Mouse (Mus musculus) Muller cell, postnatal 12 days (primary cell): Measurements from ENCODE around the gene Angptl7.

Source experiments
- DNase-seq: peaks from one replicate; pipeline ENCODE4 v3.0.0-alpha.2; 2015; ENCODE audit errors: inconsistent ontology term

Angptl7 gene

GRCm38 (mm10) chr4:148495874-148496689 is 4.2 kb downstream of the Angptl7 start:
- no peak for DNase-seq

DNA sequence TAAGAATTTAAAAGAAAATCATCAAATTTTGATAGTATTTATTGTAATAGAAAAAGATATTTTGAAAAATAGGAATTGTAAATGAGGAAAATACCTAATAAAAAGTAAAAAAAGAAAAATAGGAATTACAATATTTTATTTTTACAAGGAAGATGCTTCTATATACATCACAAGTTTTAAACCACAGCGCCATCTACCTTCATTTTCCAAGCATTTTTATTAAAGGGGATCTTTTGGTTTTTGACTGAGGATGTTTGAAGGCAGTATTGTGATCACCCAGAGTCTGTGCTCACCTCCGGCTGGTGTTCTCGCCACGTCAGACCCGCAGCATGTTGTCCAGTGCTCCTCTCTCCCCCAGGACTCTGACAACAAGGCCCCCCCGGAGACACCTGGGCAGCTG is 5.1 kb downstream of the Angptl7 start:
- DNase-seq, result no peak

DNA sequence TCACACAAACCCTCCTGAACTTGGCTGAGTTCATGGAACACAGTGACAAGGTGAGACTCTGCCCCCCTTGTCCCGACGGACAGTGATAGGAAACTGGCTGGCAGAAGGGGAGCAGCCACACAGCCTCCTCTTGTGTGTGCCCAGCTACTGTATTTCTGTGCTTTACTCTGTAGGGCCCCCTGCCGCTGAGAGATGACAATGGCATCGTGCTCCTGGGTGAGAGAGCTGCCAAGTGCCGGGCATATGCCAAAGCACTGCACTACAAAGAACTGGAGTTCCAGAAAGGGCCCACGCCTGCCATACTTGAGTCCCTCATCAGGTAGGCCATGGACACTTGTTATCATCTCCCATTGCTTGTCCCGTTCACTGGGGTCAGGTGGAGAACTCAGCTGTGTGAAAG is 8.8 kb downstream of the Angptl7 start:
- no peak for DNase-seq

DNA sequence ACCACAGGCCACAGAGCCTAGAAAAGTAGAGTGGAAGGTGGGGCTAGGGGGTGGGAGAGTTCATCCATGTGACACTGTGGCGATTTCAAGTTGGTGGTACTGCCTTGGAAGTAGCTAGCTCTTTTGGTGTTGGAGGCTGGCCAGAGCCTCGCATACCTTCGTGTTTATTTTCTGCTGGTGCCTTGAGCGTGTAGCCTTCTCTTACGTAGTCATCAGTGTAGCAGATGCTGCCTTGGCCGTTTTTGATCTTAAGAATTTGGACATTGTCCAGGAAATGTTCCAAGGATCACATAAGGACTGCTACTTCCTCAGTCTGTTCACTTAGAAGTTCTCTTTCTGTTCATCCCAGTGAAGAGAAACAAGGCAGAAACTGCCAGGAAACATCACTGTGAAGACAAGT is 9.8 kb downstream of the Angptl7 start:
- no peak for DNase-seq

- DNase-seq, result no peak
Measured at GRCm38 (mm10) chr4:148487841-148488240, 12.4 kb downstream of the Angptl7 start.

- DNase-seq, result no peak
Measured at GRCm38 (mm10) chr4:148484511-148484910, 15.7 kb downstream of the Angptl7 start.

DNA sequence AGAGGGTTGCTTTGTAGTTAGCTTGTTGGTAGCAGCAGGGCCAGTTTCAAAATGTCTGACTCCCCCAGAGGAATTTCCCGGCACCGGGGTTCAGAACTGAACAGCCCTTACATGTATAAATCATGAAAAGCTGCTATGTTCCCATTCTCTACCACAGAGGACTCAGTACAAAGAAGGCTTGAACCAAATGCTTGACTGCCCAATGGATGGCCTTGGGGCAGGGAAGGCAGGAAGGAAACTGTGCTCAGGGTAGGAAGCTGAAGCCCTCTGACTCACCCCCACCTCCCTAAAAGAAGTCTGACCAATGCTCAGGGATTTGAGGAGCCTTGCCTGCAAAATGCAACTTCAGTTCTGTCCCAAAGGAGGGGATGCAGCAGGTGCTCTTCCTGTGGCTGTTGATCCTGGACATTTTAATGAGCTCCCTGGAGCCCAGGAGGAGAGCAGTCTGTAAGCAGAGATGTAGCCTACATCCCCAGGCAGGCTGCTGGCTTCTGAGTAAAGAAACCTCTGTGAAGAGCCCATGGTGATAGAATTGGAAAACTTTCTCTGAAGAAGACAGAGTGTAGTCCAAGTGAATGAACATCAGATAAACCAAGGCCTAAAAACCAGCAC is 18.6 kb downstream of the Angptl7 start:
- DNase-seq, result no peak

GRCm38 (mm10) chr4:148480245-148480644 is 20.0 kb downstream of the Angptl7 start:
- no peak for DNase-seq

- no peak for DNase-seq
Measured at GRCm38 (mm10) chr4:148473496-148473895, 26.8 kb downstream of the Angptl7 start.

DNA sequence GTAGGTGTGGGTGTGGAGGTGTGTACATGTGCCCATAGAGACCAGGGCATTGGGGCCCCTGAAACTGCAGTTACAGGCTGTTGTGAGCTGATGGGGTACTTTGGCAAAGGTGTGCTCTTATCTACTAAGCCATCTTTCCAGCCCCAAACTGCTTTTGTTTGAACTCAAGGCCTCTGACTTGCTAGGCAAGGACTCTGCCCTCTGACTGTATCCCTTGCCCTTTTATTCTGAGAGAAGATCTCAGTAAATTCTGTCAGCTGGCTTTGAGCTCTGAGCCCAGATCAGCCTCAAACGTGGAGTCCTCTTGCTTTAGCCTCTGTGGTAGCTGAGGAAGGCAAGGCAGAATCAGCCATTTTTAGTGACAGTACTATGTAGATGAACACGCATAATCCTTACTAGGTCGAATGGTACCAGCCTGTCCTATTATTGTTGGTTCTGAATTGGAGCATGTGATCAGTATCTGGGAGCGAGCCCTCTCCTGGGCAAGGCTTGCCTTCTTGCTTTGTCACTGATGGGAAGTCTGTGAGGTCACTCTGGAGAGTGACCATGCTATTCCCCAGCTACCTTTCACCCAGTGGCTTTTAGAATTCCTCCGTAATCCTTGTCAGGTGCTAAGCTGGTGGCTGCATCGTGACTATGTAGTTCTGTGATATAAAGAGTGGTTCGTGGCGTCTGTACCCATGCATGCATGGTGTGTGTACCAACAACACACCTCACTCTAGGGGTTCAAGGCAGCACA is 27.7 kb downstream of the Angptl7 start:
- no peak for DNase-seq

- no peak for DNase-seq
Measured at GRCm38 (mm10) chr4:148471363-148471806, 28.9 kb downstream of the Angptl7 start.

DNA sequence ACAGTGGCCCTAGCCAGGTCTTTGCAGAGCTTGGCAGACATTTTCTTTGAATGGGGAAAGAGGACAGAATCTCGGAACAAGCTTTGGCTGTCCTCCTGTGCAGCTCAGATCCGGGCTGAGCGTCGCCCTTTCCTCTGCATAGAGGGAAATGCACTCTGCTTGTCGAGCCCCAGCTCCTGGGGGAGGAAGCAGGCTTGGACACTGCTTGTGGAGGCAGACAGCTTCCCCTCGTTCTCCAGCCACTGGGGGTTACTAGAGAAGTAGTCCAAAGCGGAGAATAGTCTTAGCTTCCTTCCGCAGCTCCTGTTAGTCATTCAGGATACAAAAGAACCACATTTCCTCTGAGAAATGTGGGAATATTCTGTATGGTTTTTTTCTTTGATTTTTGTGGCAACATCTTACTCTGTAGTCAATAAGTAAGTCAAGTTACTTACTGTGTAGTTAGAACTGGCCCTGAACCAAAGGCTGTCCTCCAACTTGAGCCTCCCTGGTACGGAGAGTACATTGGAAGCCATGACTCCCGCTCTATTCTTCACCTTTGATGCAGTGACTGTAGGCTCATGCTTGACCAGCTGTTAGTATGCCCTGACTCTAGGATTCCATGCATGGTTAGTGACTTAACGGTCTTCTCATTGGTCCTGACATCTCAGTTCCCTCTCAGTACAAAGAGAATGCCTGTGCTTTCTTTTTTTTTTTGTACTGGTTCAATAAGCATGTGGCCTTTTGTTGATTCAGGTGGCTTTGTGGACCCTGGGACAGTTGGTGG is 30.6 kb downstream of the Angptl7 start:
- no peak for DNase-seq

DNA sequence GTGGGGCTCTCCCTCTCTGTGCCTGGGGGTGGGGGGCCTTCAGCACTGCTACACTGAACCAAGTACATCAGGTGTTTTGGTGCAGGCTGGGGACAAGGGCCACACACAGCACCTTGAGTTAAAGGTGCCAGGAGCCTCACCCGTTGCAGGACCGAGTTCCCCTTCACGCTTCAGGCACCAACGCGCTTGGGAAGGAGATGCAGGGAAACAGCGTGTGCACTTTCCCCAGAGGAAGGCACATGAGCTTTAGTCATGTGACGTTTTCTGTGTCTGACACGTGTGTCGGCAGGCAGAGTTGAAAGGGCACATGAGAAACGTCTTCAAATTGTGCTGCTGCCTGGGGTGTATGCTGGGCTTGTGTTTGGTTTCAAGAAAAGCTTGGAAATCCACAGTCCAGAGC is 31.9 kb downstream of the Angptl7 start:
- no peak for DNase-seq

- peak; percentile 22 for DNase-seq
Measured at GRCm38 (mm10) chr4:148466511-148467079, 33.7 kb downstream of the Angptl7 start.

DNA sequence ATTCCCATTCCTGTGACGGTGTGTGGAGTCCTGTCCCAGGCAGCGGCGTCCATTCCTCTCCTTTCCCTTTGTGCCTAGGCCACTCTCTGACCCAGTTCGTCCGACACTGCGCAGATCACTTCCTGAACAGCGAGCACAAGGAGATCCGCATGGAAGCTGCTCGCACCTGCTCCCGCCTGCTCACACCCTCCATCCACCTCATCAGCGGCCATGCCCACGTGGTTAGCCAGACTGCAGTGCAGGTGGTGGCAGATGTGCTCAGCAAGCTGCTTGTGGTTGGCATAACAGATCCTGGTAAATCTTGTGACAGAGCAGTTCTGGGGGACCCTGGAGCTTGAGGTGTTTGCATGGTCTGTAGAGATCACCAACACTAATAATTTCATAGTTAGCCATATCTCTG is 35.4 kb downstream of the Angptl7 start:
- no peak for DNase-seq

DNA sequence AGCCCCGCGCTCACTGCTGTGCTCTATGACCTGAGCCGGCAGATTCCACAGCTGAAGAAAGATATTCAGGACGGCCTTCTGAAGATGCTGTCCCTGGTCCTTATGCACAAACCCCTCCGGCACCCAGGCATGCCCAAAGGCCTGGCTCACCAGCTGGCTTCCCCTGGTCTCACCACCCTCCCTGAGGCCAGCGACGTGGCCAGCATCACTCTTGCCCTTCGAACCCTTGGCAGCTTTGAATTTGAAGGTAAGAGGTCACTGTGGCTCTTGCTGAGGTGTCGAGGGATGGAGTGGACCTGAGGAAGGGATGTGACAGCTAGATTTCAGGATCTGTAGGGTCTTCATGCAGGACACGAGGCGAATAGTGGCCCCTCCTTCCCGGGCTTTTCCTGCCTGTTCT is 36.0 kb downstream of the Angptl7 start:
- DNase-seq, result no peak

GRCm38 (mm10) chr4:148463208-148463960 is 36.9 kb downstream of the Angptl7 start:
- DNase-seq, result peak; percentile 26

DNA sequence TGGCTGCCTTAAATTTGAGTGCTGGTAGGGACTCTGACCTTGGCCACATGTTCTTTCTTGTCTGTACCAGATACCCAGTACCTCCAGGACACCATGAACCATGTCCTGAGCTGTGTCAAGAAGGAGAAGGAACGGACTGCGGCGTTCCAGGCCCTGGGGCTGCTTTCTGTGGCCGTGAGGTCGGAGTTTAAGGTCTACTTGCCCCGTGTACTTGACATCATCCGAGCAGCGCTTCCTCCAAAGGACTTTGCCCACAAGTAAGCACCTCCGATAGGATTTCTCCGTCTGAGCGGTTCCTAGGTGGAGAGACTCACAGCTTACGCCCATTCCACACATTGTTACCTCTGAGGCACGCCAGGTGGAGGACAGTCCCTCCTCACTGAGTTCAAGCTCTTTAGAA is 37.5 kb downstream of the Angptl7 start:
- no peak for DNase-seq

DNA sequence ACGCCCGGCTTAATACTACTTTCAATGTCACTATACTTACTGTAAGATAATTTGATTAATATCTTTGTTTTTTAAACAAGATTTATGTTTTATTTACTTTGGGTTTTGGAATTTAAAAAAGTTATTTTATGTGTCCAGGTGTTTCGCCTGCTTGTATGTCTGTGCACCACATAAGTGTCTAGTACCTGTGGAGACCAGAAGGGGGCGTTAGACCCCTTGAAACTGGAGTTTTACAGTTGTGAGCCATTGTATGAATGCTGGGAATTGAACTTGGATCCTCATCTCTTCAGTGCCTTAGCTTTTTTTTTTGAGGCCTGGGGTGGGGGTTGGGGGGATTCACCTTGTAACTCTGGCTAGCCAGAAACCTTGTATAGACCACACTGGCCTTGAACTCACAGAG is 38.5 kb downstream of the Angptl7 start:
- DNase-seq, result no peak

DNA sequence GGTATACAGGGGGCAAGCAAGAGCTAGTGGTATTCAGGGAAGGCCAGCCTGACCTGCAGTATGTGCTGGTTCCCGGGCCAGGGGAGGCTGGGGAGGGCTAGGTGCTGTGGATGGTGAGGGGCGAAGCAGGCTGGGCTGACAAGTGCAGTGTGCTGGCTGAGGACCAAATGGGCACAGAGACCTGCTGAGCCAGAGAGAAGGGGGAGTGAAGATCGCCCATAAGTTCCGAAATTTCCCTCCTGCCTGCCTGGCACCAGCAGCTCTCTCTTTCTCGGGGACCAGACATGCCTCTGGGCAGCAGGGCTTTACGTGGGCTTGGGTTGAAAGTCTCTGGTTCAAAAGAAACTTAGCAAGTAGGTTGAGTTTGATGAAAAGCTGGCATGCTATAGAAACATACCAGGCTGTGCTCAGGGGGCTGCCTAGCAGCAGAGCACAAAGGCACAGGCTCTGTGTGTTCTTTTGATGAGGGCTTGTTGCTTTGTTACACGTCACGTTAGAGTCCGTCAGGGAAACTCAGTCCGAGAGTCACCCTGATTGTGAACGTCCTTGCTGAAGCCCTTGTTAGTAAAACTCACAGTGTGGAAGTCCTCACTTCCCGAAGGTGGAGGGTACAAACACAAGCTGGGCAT is 39.5 kb downstream of the Angptl7 start:
- no peak for DNase-seq
